Mouse (Mus musculus) small intestine, adult 2 months (tissue): Measurements from ENCODE around the gene Atp2b2.

Source experiments
- CTCF ChIP-seq: fragments of 200-500 bp; IDR thresholded peaks from 2 replicates; pipeline ENCODE4 v1.5.1; 2012; ENCODE audit warnings: low read depth, mild to moderate bottlenecking, control low read depth, inconsistent platforms, low read length, moderate library complexity, mixed read lengths; ENCODE audit not compliant: insufficient replicate concordance, insufficient read length; ENCODE audit errors: extremely low read depth
- POLR2A ChIP-seq: fragments of 200-500 bp; IDR thresholded peaks from 2 replicates; pipeline ENCODE4 v1.6.1; 2012; ENCODE audit warnings: low read depth, mild to moderate bottlenecking, control low read depth, inconsistent platforms, low read length, moderate library complexity

GRCm38 (mm10) chr6:114059206-114059605 is 16.8 kb upstream of the Atp2b2 start:
- TF ChIP-seq POLR2A (no peak), CTCF (no peak)
